Mouse (Mus musculus): ENCODE data around the gene Rcc1.
"Not testable (repeated sequence)": the region's sequence is repeated elsewhere in the genome, so short reads cannot be mapped to it uniquely, and the experiment has no call there.

Gene Rcc1

DNA sequence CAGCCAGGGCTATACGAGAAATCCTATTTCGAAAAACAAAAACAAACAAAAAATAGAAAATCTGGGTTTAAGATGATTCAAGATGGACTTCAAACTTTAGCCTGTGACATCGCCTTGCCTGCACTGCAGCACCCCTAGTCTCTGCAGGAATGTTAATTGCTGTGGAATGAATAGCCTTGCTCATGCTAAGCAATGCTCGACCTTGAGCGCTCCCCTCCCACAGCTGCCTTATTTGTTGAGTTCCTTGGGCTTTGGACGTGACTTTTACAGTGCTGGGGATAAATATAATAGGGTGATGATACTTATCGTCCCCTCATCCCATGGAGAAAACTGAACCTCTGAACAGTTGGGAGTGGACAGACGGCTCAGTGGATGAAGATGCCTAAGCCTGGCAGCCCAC, 37.7 kb downstream of the Rcc1 start:
- DNase-seq (ENCODE audit: extremely low read depth, low read depth), result no peak

DNA sequence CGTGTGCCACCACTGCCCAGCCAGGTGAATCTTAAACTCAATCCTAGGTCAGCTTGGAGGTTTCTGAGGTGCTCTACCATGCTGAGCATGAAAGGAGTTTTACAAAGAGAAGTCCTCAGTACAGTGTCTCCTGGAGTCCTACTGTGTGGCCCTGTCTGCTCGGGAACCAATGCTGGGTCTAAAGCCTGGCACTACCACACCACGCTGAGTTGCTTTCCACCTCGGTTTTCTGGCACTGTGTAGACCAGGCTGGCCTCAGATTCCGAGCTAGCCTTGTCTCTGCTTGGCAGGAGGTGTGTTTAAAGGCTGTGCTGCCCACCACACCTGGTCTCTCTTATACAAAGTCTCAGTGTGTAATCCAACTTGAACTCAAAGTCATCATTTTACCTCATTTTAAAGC, 40.8 kb downstream of the Rcc1 start:
- no peak for DNase-seq (ENCODE audit: extremely low read depth, low read depth)

DNA sequence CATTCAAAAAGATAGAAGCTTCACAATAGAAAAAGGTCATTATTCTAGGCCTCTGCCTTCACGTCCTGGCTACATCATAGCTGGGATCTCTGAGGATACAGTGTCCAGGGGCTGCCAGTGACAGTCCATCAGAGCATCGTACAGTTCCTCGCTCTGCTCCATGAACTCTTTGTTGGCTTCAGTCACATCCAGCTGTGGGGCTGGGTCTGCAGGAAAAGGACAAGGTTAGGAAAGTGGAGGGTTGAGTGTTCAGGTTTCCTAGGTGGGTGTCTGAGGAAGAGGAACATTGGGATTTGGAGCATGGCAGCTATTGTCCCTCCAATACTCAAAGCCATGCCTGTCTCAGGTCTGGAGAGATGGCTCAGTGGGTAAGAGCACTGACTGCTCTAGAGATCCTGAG, 41.6 kb downstream of the Rcc1 start:
- no peak for DNase-seq (ENCODE audit: extremely low read depth, low read depth)

- peak; percentile 26 for DNase-seq (ENCODE audit: extremely low read depth, low read depth)
These were observed 42.2 kb downstream of the Rcc1 start for GRCm38 (mm10) chr4:132311209-132311608.

- peak; percentile 66 for DNase-seq (ENCODE audit: extremely low read depth, low read depth)
These were observed 43.4 kb downstream of the Rcc1 start for GRCm38 (mm10) chr4:132309849-132310472.

GRCm38 (mm10) chr4:132309140-132309848, 44.1 kb downstream of the Rcc1 start:
- DNase-seq (ENCODE audit: extremely low read depth, low read depth), result peak; percentile 61

GRCm38 (mm10) chr4:132308437-132309139, 44.8 kb downstream of the Rcc1 start:
- DNase-seq (ENCODE audit: extremely low read depth, low read depth), result peak; percentile 88

- DNase-seq (ENCODE audit: extremely low read depth, low read depth), result no peak
These were observed 47.4 kb downstream of the Rcc1 start for GRCm38 (mm10) chr4:132306004-132306403.

DNA sequence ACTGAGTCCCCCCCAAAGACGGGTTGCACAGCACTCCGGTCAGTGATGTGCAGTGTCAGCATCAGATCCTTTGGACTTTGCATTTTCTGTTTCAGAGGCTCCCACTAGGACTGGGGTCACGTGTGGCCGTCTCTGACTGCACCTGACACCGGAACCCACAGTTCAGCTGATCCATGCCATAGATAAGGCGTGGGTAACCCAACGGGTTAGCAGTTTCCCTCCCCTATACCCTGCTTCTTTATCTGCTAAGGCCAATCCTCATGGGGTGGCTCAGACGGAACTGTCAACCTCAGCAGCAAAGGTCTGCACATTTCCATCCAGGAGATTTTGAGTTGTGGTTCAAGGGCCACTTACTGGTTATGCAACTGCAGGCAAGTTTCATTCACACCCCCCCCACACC, 48.1 kb downstream of the Rcc1 start:
- DNase-seq (ENCODE audit: extremely low read depth, low read depth), result no peak

DNA sequence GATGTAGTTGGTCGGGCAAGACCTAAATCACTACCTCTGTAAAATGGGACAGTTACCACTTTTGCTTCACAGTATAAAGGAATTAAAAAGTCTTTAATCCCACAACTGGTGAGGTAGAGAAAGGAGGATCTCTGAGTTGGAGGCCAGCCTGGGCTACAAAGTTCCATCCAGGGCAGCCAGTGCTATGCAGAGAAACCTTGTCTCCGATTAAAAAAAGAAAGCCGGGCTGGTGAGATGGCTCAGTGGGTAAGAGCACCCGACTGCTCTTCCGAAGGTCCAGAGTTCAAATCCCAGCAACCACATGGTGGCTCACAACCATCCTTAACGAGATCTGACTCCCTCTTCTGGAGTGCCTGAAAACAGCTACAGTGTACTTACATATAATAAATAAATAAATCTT, 49.9 kb downstream of the Rcc1 start:
- DNase-seq (ENCODE audit: extremely low read depth, low read depth), result not testable (repeated sequence)

DNA sequence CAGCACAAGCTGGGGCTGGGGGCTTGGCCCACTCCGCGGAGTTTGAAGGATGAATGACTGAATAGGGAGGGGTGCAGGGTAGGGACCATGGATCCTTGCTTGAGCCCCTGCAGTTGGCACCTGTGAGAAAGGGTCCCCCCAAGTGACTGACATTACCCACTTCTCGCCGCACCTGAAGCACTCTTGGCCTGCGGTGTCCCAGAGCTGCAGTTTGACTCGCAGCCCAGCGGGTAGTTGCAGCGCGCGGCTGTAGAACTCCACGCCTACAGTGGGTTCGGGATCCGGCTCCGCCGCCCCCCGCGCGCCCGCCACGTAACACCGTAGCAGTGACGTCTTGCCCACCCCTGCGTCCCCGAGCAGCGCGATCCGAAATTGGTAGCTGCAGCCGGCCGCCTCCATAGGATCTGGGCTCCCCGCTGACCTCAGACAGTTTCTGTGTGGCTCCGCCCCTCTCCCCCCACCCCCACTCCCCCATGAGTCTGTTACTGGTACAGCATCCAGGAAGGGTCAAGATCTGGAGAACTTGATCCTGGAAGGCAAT, 50.4 kb downstream of the Rcc1 start, which contains the start of gene Rab42:
Rab42 (minus strand) TSS at position 447 of the 541 bp plus-strand sequence.
- DNase-seq (ENCODE audit: extremely low read depth, low read depth), result no peak

GRCm38 (mm10) chr4:132301965-132302938, 51.2 kb downstream of the Rcc1 start:
- no peak for DNase-seq (ENCODE audit: extremely low read depth, low read depth)

DNA sequence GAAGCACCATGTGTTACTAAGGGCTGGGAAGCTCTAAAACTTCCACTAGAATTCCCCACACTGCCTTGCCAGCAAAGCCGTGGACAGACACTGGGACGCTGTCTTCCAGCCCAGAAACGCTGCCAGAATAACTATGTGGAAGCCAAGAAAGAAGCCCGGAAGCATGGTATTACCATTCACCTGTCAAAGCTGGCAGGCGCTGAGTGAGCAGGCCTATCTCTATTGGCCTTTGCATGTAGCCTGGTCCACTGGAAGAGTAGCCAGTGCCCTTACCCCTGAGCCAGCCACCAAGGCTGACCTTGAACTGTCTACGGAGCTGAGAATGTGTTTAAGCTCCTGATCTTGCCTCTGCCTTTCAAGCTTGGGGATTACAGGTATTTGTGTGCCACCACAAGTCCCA, 51.9 kb downstream of the Rcc1 start:
- no peak for DNase-seq (ENCODE audit: extremely low read depth, low read depth)

DNA sequence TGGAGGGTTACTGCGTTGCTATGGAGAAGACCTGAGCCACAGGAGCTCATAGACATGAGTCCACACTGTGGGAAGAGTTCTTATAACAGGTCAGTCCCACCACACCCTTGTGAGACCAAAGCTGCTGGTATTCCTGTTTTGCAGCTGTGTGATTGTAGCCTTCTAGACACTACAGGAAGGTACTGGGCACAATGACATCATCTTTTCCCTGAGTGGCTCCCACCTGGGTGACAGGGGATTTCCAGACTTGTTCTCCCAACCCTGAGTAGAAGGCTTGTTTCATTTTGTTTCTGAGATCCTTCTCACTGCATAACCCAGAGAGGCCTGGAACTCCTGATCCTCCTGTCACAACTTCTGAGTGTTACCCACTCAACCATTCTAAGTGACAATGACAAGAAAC, 53.6 kb downstream of the Rcc1 start:
- no peak for DNase-seq (ENCODE audit: extremely low read depth, low read depth)

DNA sequence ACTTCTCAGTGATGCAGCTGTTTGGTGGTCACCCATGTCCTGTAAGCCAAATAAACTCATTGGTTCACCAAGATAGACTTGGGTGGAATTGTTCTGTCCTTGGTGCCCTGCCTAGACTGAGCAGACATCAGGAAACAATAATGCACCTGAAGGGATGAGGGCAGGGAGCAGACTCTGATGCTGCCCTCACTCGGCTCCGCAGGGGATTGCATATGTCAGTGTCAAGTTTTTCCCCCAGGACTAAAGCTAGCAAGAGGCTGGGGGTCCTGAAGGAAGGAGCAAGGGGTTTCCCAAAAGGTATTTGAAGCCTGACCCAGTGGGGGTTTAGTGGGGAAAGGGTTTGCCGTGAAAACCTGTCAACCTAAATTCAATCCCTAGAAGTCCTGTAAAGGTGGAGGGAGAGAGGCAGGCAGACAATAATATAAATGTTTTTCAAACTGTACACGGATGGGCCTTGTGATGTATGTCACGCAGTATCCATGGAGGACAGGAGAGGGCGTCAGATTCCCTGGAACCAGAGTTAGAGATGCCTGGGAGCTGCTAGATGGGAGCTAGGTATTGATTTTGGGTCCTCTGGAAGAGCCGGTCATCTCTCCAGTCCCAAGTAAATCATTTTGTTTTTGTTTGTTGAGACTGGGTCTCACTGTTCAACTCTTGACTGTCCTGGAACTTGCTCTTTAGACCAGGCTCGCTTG, 57.6 kb downstream of the Rcc1 start:
- DNase-seq (ENCODE audit: extremely low read depth, low read depth), result no peak

- DNase-seq (ENCODE audit: extremely low read depth, low read depth), result no peak
These were observed 59.6 kb downstream of the Rcc1 start for GRCm38 (mm10) chr4:132293682-132294240.

- DNase-seq (ENCODE audit: extremely low read depth, low read depth), result no peak
These were observed 60.4 kb downstream of the Rcc1 start for GRCm38 (mm10) chr4:132292988-132293387.

DNA sequence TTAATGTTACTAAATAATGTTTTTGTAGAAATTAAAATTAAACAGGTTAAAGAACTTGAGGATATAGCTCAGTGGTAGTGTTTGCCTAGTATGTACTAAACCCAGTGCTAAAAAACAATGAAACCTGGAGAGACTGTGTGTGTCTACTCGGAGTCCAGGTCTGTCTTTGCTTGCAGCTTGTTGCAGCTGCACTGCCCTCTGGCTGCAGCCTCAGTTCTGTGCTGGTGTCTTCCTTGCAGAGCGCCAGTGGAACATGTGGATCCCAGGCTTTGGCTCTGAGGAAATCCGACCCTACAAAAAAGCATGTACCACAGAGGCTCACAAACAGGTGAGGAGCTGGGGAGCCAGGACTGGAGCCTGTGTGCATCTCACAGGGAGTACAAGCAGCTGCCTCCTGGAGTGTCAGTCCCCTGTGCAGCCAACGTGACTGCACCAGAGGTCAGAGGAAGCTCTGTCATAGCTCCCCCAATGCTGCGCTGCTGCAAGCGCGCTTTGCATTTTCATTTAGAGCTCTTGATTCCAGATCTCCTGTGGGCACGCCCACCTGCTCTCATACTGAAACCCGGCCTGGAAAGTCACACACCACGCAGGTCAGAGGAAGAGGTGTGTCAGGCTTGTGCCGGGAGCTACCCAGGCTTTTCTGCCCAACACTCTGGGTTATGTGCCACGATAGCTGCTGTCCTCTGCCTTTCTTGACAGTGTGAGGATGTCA, 61.6 kb downstream of the Rcc1 start:
- no peak for DNase-seq (ENCODE audit: extremely low read depth, low read depth)

- DNase-seq (ENCODE audit: extremely low read depth, low read depth), result no peak
These were observed 62.3 kb downstream of the Rcc1 start for GRCm38 (mm10) chr4:132291056-132291455.

Data from MEL-GATA-1-ER (cell line).